Mouse (Mus musculus) left cerebral cortex, adult 2 months (tissue): Measurements from ENCODE around the gene Rmi1. TPM values are rescaled to one million over a fixed set of nuclear protein-coding genes. Genes with fewer than 3 reads are reported as not detected.
A peak's percentile ranks its signal among the peaks of the same experiment; 100 is the strongest.
"Not testable (repeated sequence)": the region's sequence is repeated elsewhere in the genome, so short reads cannot be mapped to it uniquely, and the experiment has no call there.

Experiments used
- DNase-seq, 2 experiments: peaks; one replicate each; pipeline ENCODE4 v3.0.0; 2021 to 2022; ENCODE audit warnings: low spot score in 2 of 2, mixed read lengths in 1 of 2; ENCODE audit errors: extremely low spot score in 1 of 2
- H3K27ac ChIP-seq: fragments of 200-600 bp; 2 replicates; pipeline ENCODE4 v1.8.1; 2022
- H3K4me3 ChIP-seq: fragments of 200-600 bp; 2 replicates; pipeline ENCODE4 v1.8.1; 2022
- CTCF ChIP-seq: fragments of 200-600 bp; IDR thresholded peaks from 2 replicates; pipeline ENCODE4 v1.8.1; 2022; ENCODE audit warnings: antibody characterized with exemption, mild to moderate bottlenecking, moderate library complexity
- intact Hi-C: fragments of 180-260 bp; cut with DNase I; formaldehyde crosslinking; loops from one replicate; pipeline ENCODE4 v1.15.1; 2025
- total RNA-seq, 2 experiments: library from RNA; stranded (reverse); gene quantifications; 2 replicates each; pipeline ENCODE4 v1.2.3; 2021

Gene Rmi1
- total RNA-seq, 2 experiments from 2014 or later: 13.4 to 15.9 TPM

DNA sequence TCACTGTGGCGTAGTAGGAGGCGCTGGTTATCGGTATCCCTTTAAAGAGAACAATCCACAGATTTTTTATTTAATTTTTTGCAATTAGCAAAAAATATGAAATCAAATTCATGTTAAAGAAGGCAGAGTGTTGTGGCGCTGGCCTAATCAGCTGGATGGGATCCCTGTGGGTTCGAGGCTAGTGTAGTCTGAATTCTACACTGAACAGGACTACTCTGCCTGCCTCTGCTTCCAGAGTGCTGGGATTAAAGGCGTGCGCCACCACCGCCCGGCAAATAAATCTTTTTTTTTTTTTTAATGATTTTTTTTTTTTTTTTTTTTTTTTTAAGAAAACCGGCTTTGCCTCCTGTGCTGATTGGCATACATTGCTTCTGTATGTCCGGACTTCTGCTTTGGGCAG, 17.7 kb upstream of the Rmi1 start:
- H3K4me3 ChIP-seq: peak overlapping the region; percentile 81
- no peak overlapping the region; the same call in 1 of the 2 replicates for H3K27ac ChIP-seq
- DNase-seq: no peak
- TF ChIP-seq CTCF: no peak
- intact Hi-C loops: no loop called here

- Histone ChIP-seq H3K4me3 (peak within 1 kb of the TSS; percentile 81), H3K27ac (peak within 1 kb of the TSS; percentile 1; the same call in 1 of the 2 replicates)
- DNase-seq: peak; percentile 41 to 45
- TF ChIP-seq CTCF: no peak; the same call in 1 of the 2 replicates
- intact Hi-C loops: loop anchor here (5.0 kb wide), 1 partner anchor 157 kb away; no protein-coding TSS in a partner anchor
These were observed 17.1 kb upstream of the Rmi1 start, which contains the start of gene 2210016F16Rik for GRCm38 (mm10) chr13:58384779-58385546. Gene 2210016F16Rik (minus strand): TSS chr13:58385225.

GRCm38 (mm10) chr13:58385547-58385920, 16.5 kb upstream of the Rmi1 start:
- intact Hi-C loops: loop anchor here (5.0 kb wide), 1 partner anchor 157 kb away; no protein-coding TSS in a partner anchor
- Histone ChIP-seq H3K4me3 (peak overlapping the region; percentile 81), H3K27ac (no peak overlapping the region)
- no peak for TF ChIP-seq CTCF
- DNase-seq: no peak

- peak; percentile 85 for TF ChIP-seq CTCF
- H3K27ac ChIP-seq: no peak overlapping the region
- intact Hi-C loops: loop anchor here (1.0 to 5.0 kb wide), 3 partner anchors 100 to 229 kb away; no protein-coding TSS in a partner anchor
- peak; percentile 70 to 71 for DNase-seq
- no peak overlapping the region for H3K4me3 ChIP-seq
These were observed 14.1 kb upstream of the Rmi1 start for GRCm38 (mm10) chr13:58387948-58388347.

GRCm38 (mm10) chr13:58388379-58388778, 13.7 kb upstream of the Rmi1 start:
- intact Hi-C loops: loop anchor here (2.0 to 5.0 kb wide), 2 partner anchors 154 to 230 kb away; no protein-coding TSS in a partner anchor
- no peak for DNase-seq
- H3K4me3 ChIP-seq: no peak overlapping the region
- no peak for TF ChIP-seq CTCF
- no peak overlapping the region for H3K27ac ChIP-seq

DNA sequence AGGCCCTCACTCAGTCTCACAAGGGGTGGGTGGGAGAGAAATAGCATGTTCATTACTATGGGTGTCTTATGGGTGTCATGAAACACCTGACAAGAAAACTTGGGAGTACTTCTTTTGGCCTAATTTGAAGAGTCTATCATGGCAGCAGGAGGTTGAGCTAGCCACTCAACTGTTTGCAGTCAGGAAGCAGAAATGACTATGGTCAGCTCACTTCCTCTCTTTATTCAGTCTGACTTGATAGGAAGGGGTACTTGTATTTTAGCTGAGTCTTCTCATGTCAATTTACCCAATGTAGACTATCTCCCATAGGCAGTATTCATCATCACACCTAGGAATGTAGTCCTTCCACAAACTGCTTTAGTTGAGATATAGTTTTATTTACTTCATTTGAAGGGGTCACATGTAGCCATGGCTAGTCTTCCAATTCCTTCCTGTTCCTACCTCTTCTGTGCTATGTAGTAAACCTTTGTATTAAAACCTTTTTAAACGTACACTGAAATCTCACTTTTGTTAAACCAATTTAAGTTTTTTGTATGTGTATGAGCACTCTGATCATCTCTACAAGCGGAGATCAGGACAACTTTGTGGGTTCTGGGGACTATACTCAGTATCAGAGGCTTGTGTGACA, 12.6 kb upstream of the Rmi1 start:
- DNase-seq: no peak
- intact Hi-C loops: loop anchor here (2.0 to 5.0 kb wide), 2 partner anchors 153 to 231 kb away; no protein-coding TSS in a partner anchor
- no peak overlapping the region for H3K4me3 ChIP-seq
- no peak for TF ChIP-seq CTCF
- no peak overlapping the region for H3K27ac ChIP-seq

- DNase-seq, intact Hi-C loops: not testable (repeated sequence)
These were observed 7.7 kb upstream of the Rmi1 start for GRCm38 (mm10) chr13:58394392-58394791.

DNA sequence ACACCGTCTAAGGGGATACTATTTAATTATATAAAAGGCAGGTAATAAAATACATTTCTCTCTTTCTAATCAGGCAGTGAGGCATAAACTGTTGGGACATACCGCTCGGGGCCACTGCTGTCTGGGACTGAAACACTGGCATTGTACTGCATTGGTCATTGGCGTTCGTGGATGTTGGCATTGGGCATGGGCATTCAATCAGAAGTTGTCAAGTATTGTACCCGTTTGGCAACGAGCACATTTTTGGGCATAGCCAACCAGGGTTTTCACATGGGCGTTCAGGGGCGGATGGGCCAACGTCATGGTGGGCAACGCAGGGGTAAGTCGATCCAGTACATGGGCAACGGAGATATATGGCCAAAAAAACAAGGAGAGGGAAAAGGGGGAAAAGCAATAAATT, 4.4 kb upstream of the Rmi1 start:
- Histone ChIP-seq H3K27ac (no peak overlapping the region), H3K4me3 (no peak overlapping the region)
- no peak for TF ChIP-seq CTCF
- intact Hi-C loops: no loop called here
- DNase-seq: no peak

More at GRCm38 (mm10) chr13:58394392-58394791, 7.7 kb upstream of the Rmi1 start:
- H3K27ac ChIP-seq, H3K4me3 ChIP-seq: not testable (repeated sequence)

- intact Hi-C loops: loop anchor here (2.0 to 5.0 kb wide), 2 partner anchors 142 to 243 kb away; partner anchors contain the start of gene Idnk
- TF ChIP-seq CTCF: no peak
- Histone ChIP-seq H3K4me3 (peak overlapping the region; percentile 91), H3K27ac (no peak overlapping the region)
- no peak for DNase-seq
These were observed 1.5 kb upstream of the Rmi1 start for GRCm38 (mm10) chr13:58400576-58400975.

GRCm38 (mm10) chr13:58401135-58402002, 679 bp upstream of the Rmi1 start:
- Histone ChIP-seq H3K27ac (peak overlapping the region; percentile 99), H3K4me3 (peak overlapping the region; percentile 91)
- peak; percentile 73 to 80 for DNase-seq
- no peak; the same call in none of the 2 replicates for TF ChIP-seq CTCF
- intact Hi-C loops: loop anchor here (1.0 to 5.0 kb wide), 3 partner anchors 141 to 244 kb away; partner anchors contain the start of gene Idnk

DNA sequence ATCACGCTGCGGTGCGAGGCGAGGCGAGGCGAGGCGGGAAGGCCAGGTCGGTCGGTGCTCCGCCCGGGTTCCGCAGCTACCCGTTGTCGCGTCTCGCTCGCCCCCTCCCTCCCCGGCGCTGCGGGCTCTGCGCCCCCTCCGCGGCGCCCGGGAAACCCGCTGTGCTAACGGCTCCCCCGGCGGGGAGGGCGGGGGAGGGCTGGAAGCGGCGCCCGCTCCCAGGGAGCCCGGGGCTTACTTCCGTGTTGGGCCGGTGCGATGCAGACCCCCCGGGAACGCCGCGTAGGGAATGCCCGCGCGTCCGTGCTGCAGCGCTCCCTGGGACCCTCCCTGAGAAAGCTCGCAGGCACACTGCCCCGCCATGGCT, 679 bp downstream of the Rmi1 start:
- DNase-seq: no peak
- intact Hi-C loops: loop anchor here (1.0 to 5.0 kb wide), 2 partner anchors 187 to 245 kb away; partner anchors contain the start of gene Idnk
- no peak for TF ChIP-seq CTCF
- peak overlapping the region; percentile 99 for H3K27ac ChIP-seq
- H3K4me3 ChIP-seq: peak overlapping the region; percentile 91

- H3K4me3 ChIP-seq: peak within 1 kb of the TSS; percentile 91
- DNase-seq: not testable (repeated sequence)
- peak within 1 kb of the TSS; percentile 99 for H3K27ac ChIP-seq
- intact Hi-C loops: loop anchor here (5.0 kb wide), 1 partner anchor 246 kb away; the partner anchor contains the start of gene Idnk
These were observed 1.2 kb downstream of the Rmi1 start, which contains the start of gene Hnrnpk for GRCm38 (mm10) chr13:58403243-58403642. Gene Hnrnpk (minus strand): TSS chr13:58403343.
